Mouse (Mus musculus): ENCODE measurements around the gene Nr5a1.

The Nr5a1 gene

GRCm38 (mm10) chr2:38714324-38714723 is at the start of gene Nr5a1:
TSS of gene Nr5a1 (minus strand) at chr2:38714542.
- no peak for DNase-seq

DNA sequence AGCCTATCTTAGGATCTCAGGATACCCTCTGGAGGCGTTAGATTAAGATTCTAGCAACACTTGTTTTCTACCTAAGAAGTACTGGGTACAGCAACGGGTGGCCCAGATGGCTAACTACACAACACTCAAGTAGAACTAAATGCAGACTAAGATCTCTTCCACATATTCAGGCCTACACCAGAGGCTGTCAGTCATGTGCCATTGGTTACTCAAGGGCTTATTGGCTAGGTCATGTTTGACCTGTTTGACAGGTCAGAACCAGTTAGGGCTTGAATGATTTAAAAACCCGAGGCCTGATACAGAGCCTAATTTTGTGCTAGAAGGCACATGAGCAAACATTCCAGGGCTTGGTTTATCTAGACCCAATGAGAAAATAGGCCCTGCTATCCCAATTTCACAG is 25.5 kb upstream of the Nr5a1 start:
- DNase-seq: no peak

- peak; percentile 48 for DNase-seq
These were observed 25.1 kb upstream of the Nr5a1 start for GRCm38 (mm10) chr2:38739410-38739809.

- DNase-seq: no peak
These were observed 24.4 kb upstream of the Nr5a1 start for GRCm38 (mm10) chr2:38738601-38739301.

DNA sequence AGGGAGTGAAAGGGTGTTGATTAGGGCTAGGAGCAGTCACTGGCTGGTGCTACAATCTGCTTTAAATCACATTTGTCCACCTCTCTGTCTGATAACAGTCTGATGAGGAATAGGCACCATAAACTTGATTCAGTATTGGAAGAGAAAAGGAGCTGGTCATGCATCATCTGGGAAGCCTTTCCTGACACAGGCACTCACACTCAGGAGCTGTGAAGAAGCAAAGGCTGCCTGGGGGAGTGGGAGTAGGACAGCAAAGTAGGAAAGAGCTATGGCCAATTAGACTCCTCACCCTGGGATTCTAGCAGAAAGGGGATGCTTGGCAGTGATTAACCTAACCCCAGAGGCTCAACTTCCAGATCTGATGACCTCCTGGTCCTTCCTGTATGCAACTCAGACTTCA is 21.4 kb upstream of the Nr5a1 start:
- no peak for DNase-seq

- no peak for DNase-seq
These were observed 20.4 kb upstream of the Nr5a1 start for GRCm38 (mm10) chr2:38734721-38735120.

- no peak for DNase-seq
These were observed 16.0 kb upstream of the Nr5a1 start for GRCm38 (mm10) chr2:38730331-38730827.

DNA sequence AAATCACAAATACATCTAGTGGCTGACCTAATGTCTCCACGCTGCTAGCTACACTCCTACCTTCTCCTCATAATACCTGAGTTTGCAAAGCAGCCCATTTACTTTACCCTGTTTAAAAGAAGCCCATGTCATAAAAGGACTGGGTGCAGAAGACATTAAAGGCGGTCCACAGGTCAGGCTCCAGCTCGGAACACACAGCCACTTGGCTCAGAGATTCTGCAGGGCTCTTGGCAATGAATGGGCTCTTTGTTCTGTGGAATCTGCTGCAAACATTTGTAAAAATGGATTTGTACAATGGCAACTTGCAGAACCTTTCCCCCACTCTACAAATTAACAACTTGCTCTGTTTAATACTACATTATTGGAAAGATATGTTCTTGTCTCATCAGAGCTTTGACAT is 11.1 kb upstream of the Nr5a1 start:
- DNase-seq: no peak

- DNase-seq: no peak
These were observed 9.0 kb upstream of the Nr5a1 start for GRCm38 (mm10) chr2:38723378-38723777.

GRCm38 (mm10) chr2:38722076-38722475 is 7.7 kb upstream of the Nr5a1 start:
- DNase-seq: no peak

- DNase-seq: no peak
These were observed 6.3 kb upstream of the Nr5a1 start for GRCm38 (mm10) chr2:38720661-38721060.

DNA sequence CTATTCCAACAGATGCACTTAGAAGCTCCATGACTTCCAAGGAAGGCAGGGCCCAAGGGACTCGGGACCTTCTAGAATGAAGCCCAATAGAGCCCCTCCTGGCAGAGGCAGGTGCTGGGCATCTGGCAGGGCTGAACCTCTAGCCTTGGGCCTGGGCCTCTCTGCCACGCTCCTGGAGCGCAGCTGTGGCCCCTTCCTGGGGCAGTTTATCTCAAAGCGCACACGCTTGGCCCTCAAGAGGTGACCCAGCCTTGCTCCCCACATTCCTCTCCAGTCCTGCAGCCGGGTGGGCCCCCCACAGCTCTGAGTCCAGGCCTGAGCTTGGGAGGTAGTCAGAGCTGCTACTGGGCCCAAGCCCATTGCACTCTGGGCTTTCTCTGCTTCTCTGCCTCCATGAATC is 5.0 kb upstream of the Nr5a1 start:
- no peak for DNase-seq

DNA sequence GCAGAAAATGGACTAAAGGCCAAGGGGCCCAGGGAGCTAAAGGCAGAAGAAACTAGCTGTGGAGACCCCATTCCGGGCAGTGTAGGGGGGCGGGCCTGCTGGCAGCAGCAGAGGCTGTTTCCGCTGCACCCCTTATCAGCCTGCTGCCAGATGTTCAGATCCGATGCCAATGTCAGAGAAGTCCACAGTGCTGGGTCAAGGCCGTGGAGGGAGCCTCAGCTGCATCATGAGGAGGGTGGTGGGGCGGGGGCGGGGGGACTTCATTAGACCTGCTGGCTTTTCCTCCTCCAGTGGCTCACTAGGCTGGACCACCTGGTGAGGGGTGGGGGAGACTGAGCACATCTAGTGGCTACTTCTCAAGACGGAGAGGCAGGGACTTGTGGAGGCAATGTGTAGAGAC is 4.3 kb upstream of the Nr5a1 start:
- no peak for DNase-seq

DNA sequence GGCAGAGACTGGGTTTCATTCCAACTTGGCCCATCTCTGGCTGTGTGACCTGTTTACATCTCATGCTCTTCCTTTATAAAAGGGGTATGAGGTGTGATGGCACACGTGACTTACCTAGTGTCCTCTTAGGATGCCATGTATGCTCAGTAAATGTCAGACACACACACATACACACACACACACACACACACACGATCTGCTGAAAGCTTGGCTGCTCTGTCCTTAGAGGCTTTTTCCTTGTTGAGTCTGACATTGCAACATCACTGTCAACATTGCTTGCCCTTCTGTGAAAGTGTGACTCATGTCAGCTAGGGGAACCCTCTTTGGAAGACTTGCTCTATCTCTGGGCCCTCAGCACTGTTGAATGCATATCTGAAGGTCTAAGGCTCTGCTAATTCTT is 3.1 kb upstream of the Nr5a1 start:
- DNase-seq: no peak

- DNase-seq: no peak
These were observed 746 bp downstream of the Nr5a1 start for GRCm38 (mm10) chr2:38713596-38713995.

DNA sequence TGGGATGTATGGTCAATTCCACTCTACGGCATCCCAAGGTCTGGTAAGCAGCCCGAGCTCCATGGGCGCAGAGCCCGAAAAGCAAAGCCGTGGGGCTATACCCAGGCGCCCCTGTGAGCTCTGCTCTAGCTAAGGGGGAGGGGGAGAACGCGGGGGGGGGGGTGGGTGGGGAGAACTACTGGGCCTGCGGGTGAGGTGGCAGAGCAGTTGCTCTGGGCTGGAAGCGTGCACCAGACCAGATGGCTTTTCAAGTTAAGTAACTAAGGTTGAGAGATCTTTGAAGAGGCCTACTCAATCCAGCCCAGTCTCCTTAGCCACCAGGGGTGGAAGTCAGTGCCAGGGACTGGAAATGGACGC is 1.6 kb downstream of the Nr5a1 start:
- no peak for DNase-seq

DNA sequence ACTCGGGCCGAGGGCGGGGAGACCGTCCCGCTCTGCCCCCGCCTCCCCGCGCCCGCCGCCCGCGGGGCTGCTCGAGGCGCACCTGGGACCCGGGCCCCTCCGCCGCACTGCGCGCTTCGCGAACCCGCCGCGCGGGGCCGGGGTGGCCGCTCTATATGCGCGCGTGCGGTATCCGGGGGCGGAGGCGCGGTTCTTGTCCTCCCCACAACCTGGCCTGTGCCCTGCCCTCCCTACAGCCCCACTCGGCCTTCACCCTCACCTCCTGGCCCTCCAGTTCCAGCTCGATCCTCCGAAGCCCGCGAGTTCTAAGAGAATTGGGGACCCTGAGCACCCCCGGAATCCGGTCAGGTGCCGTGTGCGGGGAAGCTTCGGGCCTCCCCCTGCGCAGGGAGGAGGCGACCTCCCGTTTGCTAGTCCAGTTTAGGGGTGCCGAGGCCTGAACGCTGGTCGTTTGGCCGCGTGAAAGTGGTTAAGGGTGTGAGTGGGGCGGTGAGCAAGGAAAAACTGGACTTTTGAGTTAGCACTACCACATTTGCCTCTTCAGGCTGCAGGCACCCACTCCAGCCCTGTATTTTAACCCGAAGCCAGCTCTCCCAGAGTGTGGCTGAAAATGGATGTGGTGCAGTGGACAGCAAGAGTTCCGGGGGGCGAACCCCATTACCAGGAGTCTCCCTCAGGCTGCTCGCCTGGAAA is 2.1 kb downstream of the Nr5a1 start:
- DNase-seq: no peak

DNA sequence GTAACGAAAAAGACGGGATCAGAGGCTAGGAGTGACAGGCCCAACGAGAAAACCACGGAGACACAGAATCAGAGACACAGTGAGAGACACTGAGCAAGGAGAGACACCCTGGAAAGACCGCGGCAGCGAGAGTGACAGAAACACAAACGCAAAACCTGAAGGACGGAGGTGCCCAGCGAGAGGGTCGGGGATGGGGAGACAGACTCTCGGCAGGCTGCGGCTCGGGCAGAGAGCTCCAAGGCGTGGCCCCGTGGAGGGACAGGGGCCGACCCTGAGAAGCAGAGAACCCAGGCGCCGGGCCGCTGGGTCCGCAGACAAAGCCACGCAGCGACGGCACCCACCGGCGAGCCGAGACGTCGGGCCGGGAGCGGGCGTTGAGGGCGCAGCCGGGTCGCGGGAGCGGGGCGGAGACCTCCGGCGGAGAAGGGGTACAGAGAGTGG is 2.9 kb downstream of the Nr5a1 start:
- DNase-seq: no peak

GRCm38 (mm10) chr2:38710304-38711241 is 3.8 kb downstream of the Nr5a1 start:
- no peak for DNase-seq

DNA sequence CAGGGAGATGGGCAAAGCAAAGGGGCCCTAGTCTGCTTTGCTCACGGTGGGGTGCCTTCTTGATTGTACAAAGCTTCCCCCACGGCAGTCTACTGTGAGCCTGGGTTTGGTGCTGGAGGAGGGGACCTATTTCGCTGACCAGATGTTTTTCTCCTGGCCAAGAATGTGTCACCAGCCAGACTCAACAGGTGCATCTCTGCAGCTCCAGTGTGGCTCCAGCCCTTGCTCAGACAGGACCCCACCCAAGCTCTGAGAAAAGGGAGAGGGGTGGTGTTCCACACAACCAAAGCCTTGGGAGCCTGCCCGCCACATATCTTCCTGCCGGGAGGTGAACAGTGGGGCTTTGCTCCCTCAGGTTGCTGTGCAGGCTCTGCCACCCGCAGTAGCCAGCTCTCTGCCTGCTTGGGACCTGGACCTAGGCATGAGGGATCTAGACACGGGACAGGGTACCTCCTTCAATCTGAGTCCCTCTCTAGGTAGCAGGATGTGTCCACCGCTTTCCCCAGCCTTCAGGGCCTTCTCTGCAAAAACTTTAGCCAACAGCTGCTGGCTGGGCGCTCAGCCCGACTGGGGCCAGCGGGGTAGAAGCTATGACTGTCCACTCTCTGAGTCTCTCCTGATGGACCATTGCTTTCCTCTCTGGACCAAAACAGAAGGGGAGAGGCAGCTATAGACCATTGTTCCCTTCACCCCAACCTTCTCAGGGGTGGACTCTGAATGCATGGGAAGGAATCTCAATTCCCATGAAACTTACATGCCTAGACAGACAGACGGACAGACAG is 5.2 kb downstream of the Nr5a1 start:
- no peak for DNase-seq

DNA sequence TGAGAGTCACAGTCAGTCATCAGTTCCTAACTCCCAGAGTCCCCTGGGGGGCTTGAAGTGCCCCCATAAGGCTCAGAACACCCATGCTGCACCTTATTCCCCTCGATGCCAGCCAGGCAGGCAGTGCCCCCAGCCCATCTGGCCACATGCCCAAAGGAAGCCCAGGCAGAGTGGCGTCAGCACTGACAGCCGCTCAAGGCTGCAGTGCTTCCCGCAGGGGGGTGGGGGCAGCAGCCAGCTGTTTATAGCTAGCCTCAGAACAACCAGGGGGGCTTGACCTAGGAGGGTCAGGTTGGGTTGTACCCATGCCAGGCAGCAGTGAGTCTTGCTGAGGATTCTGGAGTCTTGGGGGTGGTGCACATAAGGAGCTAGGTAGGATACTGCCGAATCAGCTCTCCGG is 7.7 kb downstream of the Nr5a1 start:
- no peak for DNase-seq

- DNase-seq: no peak
These were observed 9.3 kb downstream of the Nr5a1 start for GRCm38 (mm10) chr2:38705036-38705435.

- DNase-seq: no peak
These were observed 10.0 kb downstream of the Nr5a1 start for GRCm38 (mm10) chr2:38704336-38704735.

Data from cerebellum, adult 11 months (tissue).